Mouse (Mus musculus) lung, adult 18-20 months (tissue): ENCODE measurements around the gene Ntpcr.

Experiments
- DNase-seq, 2 experiments: peaks; one replicate each; pipeline ENCODE4 v3.0.0; 2022; ENCODE audit warnings: mixed read lengths in 2 of 2

The Ntpcr gene

GRCm38 (mm10) chr8:125729746-125730145 is at the start of gene Ntpcr:
Gene Ntpcr (plus strand): TSS chr8:125729963.
- no peak for DNase-seq

DNA sequence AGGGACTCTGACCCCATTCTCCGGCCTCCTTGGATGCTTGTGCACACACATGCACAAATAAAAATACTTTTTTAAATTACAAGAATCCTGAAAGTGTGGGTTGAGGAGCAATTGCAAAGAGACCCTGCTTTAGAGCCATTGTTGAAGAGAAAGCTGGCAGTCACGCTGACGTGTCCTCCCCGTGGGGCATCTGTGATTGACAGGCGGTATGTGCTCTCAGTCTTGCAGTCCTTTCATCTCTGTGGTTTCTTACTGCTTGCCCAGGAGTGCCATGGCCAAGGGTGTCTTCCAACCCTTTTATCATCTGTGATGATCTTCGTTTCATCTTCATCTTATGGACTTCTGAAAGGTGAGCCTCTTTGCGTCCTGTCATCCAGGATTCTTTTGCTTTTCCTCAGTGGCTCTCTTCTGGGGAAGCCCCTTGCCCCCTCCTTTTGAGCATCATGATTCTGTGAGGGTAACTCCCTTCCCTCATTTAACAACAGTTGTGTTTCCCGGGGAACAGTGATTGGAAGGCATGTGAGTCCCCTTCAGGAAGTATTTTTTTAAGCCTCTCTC is 48.8 kb upstream of the Ntpcr start:
- DNase-seq: no peak

GRCm38 (mm10) chr8:125685216-125685760 is 44.5 kb upstream of the Ntpcr start:
- no peak for DNase-seq

GRCm38 (mm10) chr8:125686221-125686865 is 43.4 kb upstream of the Ntpcr start:
- DNase-seq: no peak

DNA sequence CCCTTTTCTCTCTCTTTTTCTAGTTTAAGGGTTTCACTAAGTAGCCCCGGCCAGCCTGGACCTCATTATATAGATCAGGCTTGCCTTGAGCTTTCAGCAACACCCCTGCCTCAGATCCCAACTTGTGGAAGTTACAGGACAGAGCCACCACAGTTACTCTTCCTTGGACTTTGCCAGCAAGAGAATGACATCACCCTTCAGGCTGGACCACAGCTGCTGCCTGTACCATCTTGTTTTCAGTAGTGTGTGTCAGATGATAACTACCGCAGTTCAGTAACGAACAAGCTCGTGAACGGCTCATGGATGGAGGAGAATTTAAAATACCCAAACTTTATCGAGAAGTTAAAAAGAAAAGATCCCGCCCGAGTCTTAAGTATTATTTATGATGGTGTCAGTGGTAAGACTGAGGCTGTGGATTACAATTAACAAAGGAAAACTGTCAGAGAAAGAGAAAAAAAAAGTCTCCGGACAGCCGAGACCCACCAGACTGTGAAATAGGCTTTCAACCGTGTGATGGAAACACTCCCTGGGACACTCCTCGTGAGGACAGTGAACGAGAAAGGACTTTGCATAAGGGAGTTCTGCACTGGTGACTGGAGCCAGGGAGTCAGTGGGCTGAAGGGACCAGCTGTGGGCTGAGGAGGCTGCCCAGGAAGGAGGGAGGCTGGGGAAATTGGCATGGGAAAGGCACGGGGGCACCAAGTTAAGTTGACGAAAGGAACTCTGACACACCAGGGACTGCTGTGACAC is 39.4 kb upstream of the Ntpcr start:
- DNase-seq: no peak

DNA sequence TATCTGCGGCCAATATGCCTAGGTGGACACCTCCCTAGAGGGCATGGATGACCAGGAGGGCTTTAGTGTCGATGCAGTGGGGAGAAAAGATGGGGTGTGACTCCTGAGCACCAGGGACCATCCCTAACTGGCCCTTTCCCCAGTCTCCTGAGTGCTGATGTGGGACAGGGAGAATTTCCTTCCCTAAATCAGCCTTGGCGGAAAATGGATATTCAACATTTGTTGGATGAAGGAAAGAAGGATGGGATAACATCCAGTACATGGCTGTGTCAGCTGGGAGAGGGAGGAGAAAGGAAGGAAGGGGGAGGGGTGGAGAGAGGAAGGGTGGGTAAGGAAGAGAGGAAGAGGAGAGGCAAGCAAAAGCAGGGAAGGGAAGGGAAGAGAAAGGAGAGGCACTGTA is 38.8 kb upstream of the Ntpcr start:
- no peak for DNase-seq

DNA sequence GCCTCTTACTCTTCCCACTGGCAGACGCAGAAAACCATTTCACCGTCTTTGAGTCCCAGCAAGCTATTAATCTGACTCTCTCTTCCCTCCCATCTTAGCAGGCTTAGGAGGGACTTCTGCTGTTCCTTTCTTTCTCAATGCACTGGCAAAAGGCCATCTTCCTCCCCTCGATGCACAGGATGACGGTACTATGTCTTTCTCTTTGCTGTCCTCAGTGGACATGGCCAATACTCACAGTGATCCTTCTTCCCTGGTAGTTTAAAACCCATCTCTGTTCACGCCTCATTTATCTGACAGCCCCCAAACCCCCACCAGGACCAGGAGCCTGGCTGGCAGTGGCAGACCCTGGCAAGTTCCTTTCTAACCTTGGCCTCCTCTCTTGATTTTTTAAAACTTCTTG is 37.3 kb upstream of the Ntpcr start:
- DNase-seq: no peak

DNA sequence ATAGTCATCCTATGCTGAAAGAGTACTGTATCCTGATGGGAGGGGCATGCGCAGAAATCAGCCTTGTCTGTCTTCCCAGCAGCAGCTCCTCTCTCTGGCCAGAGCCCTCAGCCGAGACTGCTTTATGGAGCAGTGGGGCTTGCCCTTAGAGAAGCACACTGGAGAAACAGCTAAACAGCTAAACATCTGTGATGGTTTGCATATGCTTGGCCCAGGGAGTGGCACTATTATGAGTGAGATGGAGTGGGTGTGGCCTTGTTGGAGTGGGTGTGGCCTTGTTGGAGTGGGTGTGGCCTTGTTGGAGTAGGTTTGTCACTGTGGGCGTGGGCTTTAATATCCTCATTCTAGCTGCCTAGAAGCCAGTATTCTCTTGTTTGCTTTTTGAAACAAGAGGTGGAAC is 36.6 kb upstream of the Ntpcr start:
- no peak for DNase-seq

- DNase-seq: no peak
Observed at GRCm38 (mm10) chr8:125695951-125696350, 33.8 kb upstream of the Ntpcr start.

DNA sequence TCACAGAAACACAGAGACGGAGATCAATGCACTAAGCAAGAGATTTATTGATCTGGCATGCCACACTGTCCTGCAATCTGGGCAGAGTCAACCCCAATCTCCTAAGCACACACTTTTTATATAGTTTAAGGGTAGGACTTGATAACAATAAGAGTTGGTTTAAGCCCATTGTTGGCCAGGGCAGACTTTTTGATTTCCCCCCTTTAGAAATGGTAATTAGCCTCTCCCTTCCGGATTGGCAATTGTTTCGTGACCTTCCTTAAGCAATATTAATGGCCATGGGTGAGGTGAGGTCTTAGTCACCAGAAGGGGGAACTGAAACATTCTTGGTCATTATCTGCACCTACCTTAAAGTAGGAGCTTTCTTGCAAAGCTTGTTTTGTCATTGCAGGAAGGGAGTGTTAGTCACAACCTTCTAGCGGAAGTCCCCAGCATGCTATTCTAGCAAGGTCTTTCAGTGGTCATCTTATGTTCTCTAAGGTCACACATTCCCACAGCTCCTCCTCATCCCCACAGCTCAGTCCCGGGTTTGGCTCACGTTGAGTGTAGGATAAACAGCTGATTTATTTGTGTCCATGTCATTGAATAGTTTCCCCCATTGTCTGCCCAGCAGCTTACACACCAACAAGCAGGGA is 30.3 kb upstream of the Ntpcr start:
- no peak for DNase-seq

- DNase-seq: no peak
Observed at GRCm38 (mm10) chr8:125700407-125700806, 29.4 kb upstream of the Ntpcr start.

GRCm38 (mm10) chr8:125702868-125703473 is 26.8 kb upstream of the Ntpcr start:
- DNase-seq: no peak

DNA sequence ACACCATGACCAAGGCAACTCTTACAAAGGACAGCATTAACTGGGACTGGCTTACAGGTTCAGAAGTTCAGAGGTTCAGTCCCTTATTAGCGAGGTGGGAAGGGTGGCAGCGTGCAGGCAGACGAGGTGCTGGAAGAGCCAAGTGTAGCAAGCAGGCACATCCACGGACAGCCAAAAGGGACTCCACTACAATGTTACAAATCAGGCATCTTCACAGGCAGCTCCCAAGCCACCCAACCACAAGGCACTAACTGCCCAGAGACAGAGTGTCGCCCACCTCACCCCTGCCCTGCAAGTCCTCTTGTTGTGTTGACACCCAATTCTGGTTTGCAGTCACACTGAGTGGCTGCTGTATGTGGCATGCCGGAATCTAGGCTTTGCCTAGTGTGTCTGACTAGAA is 25.3 kb upstream of the Ntpcr start:
- no peak for DNase-seq

GRCm38 (mm10) chr8:125705816-125706215 is 23.9 kb upstream of the Ntpcr start:
- no peak for DNase-seq

- DNase-seq: no peak
Observed at GRCm38 (mm10) chr8:125709171-125709570, 20.6 kb upstream of the Ntpcr start.

DNA sequence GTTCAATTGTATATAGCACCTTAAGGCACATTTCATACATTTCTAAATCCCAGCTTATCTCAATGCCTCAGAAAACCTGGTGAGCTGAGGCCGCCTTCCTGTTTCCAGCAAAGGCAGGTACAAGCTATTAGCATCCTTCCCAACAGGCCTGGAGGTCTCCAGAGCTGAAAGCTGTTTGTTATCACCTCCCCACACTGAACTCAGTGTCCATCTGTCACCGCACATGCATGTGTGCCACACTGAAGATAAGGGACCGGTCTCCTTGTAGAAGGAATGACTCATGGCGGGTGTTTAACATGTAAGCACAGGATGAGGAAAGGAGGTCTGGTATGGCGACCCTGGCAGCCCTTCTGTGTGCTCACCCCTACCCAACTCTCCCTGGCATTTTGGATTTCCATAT is 18.2 kb upstream of the Ntpcr start:
- no peak for DNase-seq

- no peak for DNase-seq
Observed at GRCm38 (mm10) chr8:125716211-125716610, 13.6 kb upstream of the Ntpcr start.

DNA sequence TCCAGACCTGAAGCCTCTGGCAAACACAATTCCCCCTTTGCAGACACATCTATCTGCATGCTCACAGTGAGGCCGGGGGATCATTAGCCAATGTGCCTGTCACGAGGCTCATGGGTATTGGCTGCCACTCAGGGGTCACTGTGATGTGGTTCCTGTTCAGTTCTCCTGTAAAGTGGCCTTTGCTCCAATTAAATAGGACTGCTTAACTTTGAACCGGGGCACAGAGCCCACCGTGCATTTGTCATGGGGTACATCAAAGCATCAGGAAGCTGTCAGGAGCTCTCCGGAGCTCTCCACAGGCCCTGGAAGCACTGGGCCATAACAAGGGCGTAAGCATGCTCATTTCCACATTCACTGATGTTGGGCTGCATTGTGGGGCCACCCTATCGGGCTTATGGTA is 13.2 kb upstream of the Ntpcr start:
- no peak for DNase-seq

DNA sequence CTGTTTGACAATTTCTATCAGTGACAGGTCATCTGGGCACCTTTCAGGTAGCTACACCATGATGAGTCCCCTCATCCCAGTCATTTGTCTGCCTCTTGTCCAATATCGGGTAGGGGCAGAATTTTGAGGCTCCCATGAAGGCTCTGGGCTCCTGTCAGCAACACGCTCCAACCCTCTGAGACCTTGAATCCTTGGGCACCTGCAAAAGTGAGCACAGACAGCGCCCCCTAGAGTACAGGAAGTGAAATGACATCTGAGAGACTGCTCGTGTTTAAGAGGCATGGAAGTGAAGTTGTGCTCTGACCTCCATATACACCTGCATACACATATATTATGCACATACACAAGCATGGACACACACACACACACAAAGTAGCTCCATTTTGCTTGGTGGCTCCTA is 10.8 kb upstream of the Ntpcr start:
- DNase-seq: no peak

DNA sequence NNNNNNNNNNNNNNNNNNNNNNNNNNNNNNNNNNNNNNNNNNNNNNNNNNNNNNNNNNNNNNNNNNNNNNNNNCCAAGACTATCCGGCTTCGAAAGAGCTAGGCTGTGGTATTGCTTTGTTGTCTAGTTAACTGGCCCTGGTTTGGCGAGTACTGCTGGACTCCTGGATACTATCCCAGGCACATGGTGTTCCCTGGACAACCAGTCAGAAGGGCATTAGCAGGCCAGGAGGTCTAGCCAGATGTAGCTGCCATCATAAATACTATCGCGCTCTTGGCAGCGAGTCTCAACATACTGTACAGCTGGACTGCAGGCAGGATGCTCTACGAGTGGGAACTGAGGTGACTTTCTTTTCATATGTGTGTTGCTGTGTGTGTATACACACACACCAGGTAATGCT is 7.1 kb upstream of the Ntpcr start:
- no peak for DNase-seq

DNA sequence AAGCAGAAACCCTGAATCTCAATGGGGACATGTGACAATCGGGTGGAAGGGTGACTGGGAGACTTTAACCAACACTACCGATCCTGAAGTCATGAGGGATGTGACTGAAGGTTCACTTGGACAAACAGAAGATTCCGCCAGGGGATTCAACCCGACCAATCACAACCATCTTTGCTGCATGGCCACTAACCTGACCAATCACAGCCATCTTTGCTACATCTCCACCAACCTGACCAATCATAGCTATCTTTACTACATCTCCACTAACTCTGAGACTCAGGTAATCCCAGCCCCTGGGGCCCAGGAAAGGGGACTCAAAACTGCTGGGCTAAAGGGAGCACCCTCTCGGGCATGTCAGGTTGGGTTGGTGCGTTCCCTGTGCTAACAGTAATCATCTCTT is 6.3 kb upstream of the Ntpcr start:
- DNase-seq: no peak

DNA sequence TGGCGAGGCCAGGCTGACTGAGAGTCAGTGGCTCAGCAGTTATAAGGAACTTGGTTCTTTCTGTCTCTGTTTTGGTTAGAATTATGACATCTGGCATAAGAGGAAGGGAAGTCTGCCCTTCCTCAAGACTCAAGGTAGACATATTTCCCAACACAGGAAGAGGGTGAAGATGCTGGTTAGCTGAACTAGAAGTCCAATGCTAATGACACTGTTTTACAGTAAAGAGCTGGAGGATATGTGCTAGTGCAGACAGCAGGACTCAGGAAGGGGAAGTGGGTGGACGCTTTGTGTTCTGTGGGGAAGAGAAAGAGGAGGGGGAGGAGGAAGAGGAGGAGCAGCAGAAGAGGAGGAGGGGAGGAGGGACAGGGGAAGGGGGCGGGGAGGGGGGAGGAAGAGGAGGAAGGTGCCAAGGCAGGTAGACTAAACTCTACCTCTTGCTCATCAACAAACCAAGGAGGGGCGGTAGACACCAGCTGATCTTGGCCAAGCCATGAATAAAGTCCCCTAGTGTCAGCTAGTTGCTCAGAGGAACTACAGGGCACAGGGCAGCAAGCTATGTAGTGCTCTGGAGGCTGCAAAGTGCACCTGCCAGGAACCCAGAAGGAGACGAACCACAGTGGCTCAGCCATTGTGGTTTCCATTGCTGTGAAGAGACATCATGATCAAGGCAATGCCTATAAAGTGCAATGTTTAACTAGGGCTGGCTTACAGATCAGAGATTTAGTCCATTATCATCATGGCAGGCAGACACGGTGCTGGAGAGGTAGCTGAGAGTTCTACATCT is 4.5 kb upstream of the Ntpcr start:
- DNase-seq: peak; percentile 24 to 28
